Mouse (Mus musculus) kidney, embryonic 16.5 days (tissue): ENCODE measurements around the gene Ppox. TPM values are rescaled to one million over a fixed set of nuclear protein-coding genes. Genes with fewer than 3 reads are reported as not detected.
"Not testable (repeated sequence)": the region's sequence is repeated elsewhere in the genome, so short reads cannot be mapped to it uniquely, and the experiment has no call there.

Experiments used
- ATAC-seq: fragments of 200-750 bp; cut with Nextera tagmentation; 2 replicates; pipeline ENCODE4 v1.8.0; 2017; ENCODE audit warnings: moderate TSS enrichment; ENCODE audit not compliant: low FRiP score, low TSS enrichment
- H3K27ac ChIP-seq: fragments of 300-500 bp; sonication (generic); 2 replicates; pipeline ENCODE4 v1.5.1; 2014; ENCODE audit warnings: low read length
- H3K27me3 ChIP-seq: fragments of 300-500 bp; sonication (generic); 2 replicates; pipeline ENCODE4 v1.6.1; 2014; ENCODE audit warnings: low read length, control low read depth, mixed read lengths; ENCODE audit not compliant: insufficient read depth
- H3K36me3 ChIP-seq: fragments of 300-500 bp; sonication (generic); 2 replicates; pipeline ENCODE4 v1.6.1; 2014; ENCODE audit warnings: low read length, control low read depth, mixed read lengths; ENCODE audit not compliant: insufficient read depth
- H3K4me1 ChIP-seq: fragments of 300-500 bp; sonication (generic); 2 replicates; pipeline ENCODE4 v1.6.1; 2014; ENCODE audit warnings: low read length, control low read depth, mixed read lengths; ENCODE audit not compliant: insufficient read depth
- H3K4me2 ChIP-seq: fragments of 300-500 bp; sonication (generic); replicated peaks from 2 replicates; pipeline ENCODE4 v1.6.1; 2014; ENCODE audit warnings: low read depth, low read length
- H3K4me3 ChIP-seq: fragments of 300-500 bp; sonication (generic); 2 replicates; pipeline ENCODE4 v1.5.1; 2014; ENCODE audit warnings: mild to moderate bottlenecking, low read length
- H3K9ac ChIP-seq: fragments of 300-500 bp; sonication (generic); replicated peaks from 2 replicates; pipeline ENCODE4 v1.6.1; 2014; ENCODE audit warnings: low read length
- H3K9me3 ChIP-seq: fragments of 300-500 bp; sonication (generic); 2 replicates; pipeline ENCODE4 v1.6.1; 2016; ENCODE audit warnings: low read length, control low read depth
- WGBS: fragments of 180-500 bp; shearing (Covaris S2); extraction: QIAGEN DNeasy Blood & Tissue Kit; methylation state at CpG from one replicate; pipeline ENCODE4 v1.1.7; 2014; 5-methylcytosine and 5-hydroxymethylcytosine counted together
- polyA plus RNA-seq: library from polyadenylated mRNA; unstranded; fragments of >200 nt; fragmentation: Nextera tagmentation; extraction: Ambion mirVana; gene quantifications from 2 replicates; pipeline ENCODE4 v1.2.1, GENCODE M21; 2015

Ppox gene
- 69.2 and 77.2 TPM in 2 replicates for polyA plus RNA-seq

- H3K4me2 ChIP-seq, result peak within 1 kb of the TSS; percentile 88
- H3K9me3 ChIP-seq, result no peaks in the 10 kb centered on the region
- H3K9ac ChIP-seq, result peak within 1 kb of the TSS; percentile 83
- H3K27ac ChIP-seq, result peak within 1 kb of the TSS; percentile 93
- H3K36me3 ChIP-seq, result peaks cover 58% of the 10 kb centered on the region
- under 1% methylated on average over 26 of the region's 26 CpGs for WGBS
- H3K27me3 ChIP-seq, result no peaks in the 10 kb centered on the region
- H3K4me1 ChIP-seq, result peaks cover 21% of the 10 kb centered on the region
- H3K4me3 ChIP-seq, result peak within 1 kb of the TSS; percentile 80
- peak; percentile 98 for ATAC-seq
These were observed at the start of gene Ppox for GRCm38 (mm10) chr1:171280916-171281527. Ppox (minus strand) TSS chr1:171281186.

- H3K9me3 ChIP-seq, result no peaks in the 10 kb centered on the region
- peak overlapping the region; percentile 98 for H3K9ac ChIP-seq
- peak overlapping the region; percentile 92 for H3K4me2 ChIP-seq
- WGBS, result under 1% methylated on average over 4 of the region's 4 CpGs
- H3K4me1 ChIP-seq, result peaks cover 25% of the 10 kb centered on the region
- peak overlapping the region; percentile 87 for H3K4me3 ChIP-seq
- H3K27ac ChIP-seq, result peak overlapping the region; percentile 100
- 0 out of 2 replicates have a peak, but pooled peaks cover 9% of the 10 kb centered on the region for H3K36me3 ChIP-seq
- H3K27me3 ChIP-seq, result no peaks in the 10 kb centered on the region
- ATAC-seq, result no peak
These were observed 49.2 kb upstream of the Ppox start for GRCm38 (mm10) chr1:171330216-171330560.

GRCm38 (mm10) chr1:171329433-171330215, 48.6 kb upstream of the Ppox start:
- H3K4me3 ChIP-seq, result peak overlapping the region; percentile 87
- H3K9ac ChIP-seq, result peak overlapping the region; percentile 98
- H3K9me3 ChIP-seq, result no peaks in the 10 kb centered on the region
- peaks cover 25% of the 10 kb centered on the region for H3K4me1 ChIP-seq
- H3K36me3 ChIP-seq, result 0 out of 2 replicates have a peak, but pooled peaks cover 9% of the 10 kb centered on the region
- H3K27ac ChIP-seq, result peak overlapping the region; percentile 100
- peak overlapping the region; percentile 92 for H3K4me2 ChIP-seq
- WGBS, result under 1% methylated on average over 39 of the region's 61 CpGs
- H3K27me3 ChIP-seq, result no peaks in the 10 kb centered on the region
- peak; percentile 88 for ATAC-seq

- Histone ChIP-seq H3K27me3 (no peaks in the 10 kb centered on the region), H3K4me3 (peak within 1 kb of the TSS; percentile 87), H3K9ac (peak within 1 kb of the TSS; percentile 98), H3K27ac (peak within 1 kb of the TSS; percentile 100), H3K4me2 (peak within 1 kb of the TSS; percentile 92), H3K36me3 (0 out of 2 replicates have a peak, but pooled peaks cover 9% of the 10 kb centered on the region), H3K9me3 (no peaks in the 10 kb centered on the region), H3K4me1 (peaks cover 25% of the 10 kb centered on the region)
- WGBS, result 1% methylated on average over 43 of the region's 48 CpGs
- ATAC-seq, result peak; percentile 94
These were observed 48.0 kb upstream of the Ppox start, which contains the start of gene Dedd for GRCm38 (mm10) chr1:171328839-171329432. Dedd (plus strand) TSS chr1:171329145.

GRCm38 (mm10) chr1:171328244-171328643, 47.3 kb upstream of the Ppox start:
- Histone ChIP-seq H3K36me3 (0 out of 2 replicates have a peak, but pooled peaks cover 5% of the 10 kb centered on the region), H3K9ac (peak overlapping the region; percentile 98), H3K27me3 (no peaks in the 10 kb centered on the region), H3K4me1 (peaks cover 25% of the 10 kb centered on the region), H3K27ac (peak overlapping the region; percentile 100), H3K4me2 (peak overlapping the region; percentile 92), H3K9me3 (no peaks in the 10 kb centered on the region), H3K4me3 (peak overlapping the region; percentile 87)
- WGBS, result 24% methylated on average over 9 of the region's 9 CpGs
- no peak for ATAC-seq

- not testable (repeated sequence) for H3K9ac ChIP-seq, ATAC-seq, H3K36me3 ChIP-seq, H3K4me2 ChIP-seq, H3K27me3 ChIP-seq, H3K9me3 ChIP-seq, H3K27ac ChIP-seq, H3K4me3 ChIP-seq
- H3K4me1 ChIP-seq, result peaks cover 25% of the 10 kb centered on the region
- WGBS, result 76% methylated on average over 4 of the region's 4 CpGs
These were observed 45.6 kb upstream of the Ppox start for GRCm38 (mm10) chr1:171326588-171326987.

- Histone ChIP-seq H3K36me3 (no peaks in the 10 kb centered on the region), H3K9ac (no peak overlapping the region), H3K4me2 (no peak overlapping the region), H3K9me3 (no peaks in the 10 kb centered on the region), H3K27ac (no peak overlapping the region), H3K4me1 (peaks cover 17% of the 10 kb centered on the region), H3K27me3 (no peaks in the 10 kb centered on the region), H3K4me3 (no peak overlapping the region)
- 73% methylated on average over 2 of the region's 2 CpGs for WGBS
- no peak for ATAC-seq
These were observed 44.6 kb upstream of the Ppox start for GRCm38 (mm10) chr1:171325571-171325970.

- peak; percentile 80 for ATAC-seq
- H3K36me3 ChIP-seq, result no peaks in the 10 kb centered on the region
- H3K4me1 ChIP-seq, result peaks cover under 1% of the 10 kb centered on the region; the same call in 1 of the 2 replicates
- H3K9me3 ChIP-seq, result no peaks in the 10 kb centered on the region
- no peak overlapping the region for H3K4me2 ChIP-seq
- no peaks in the 10 kb centered on the region for H3K27me3 ChIP-seq
- H3K9ac ChIP-seq, result no peak overlapping the region
- WGBS, result 64% methylated on average over 1 of the region's 1 CpGs
- no peak overlapping the region for H3K4me3 ChIP-seq
- H3K27ac ChIP-seq, result 0 out of 2 replicates have a peak overlapping the region, but pooled peaks have one; percentile 1
These were observed 41.0 kb upstream of the Ppox start for GRCm38 (mm10) chr1:171322012-171322411.

GRCm38 (mm10) chr1:171321415-171321814, 40.4 kb upstream of the Ppox start:
- H3K36me3 ChIP-seq, result no peaks in the 10 kb centered on the region
- ATAC-seq, result no peak
- H3K27ac ChIP-seq, result no peak overlapping the region
- no peak overlapping the region for H3K4me3 ChIP-seq
- H3K9ac ChIP-seq, result no peak overlapping the region
- H3K4me1 ChIP-seq, result no peaks in the 10 kb centered on the region
- H3K9me3 ChIP-seq, result no peaks in the 10 kb centered on the region
- no peak overlapping the region for H3K4me2 ChIP-seq
- H3K27me3 ChIP-seq, result no peaks in the 10 kb centered on the region
